Mouse (Mus musculus): ENCODE data around the gene Gm20747.
"Not testable (repeated sequence)": the region's sequence is repeated elsewhere in the genome, so short reads cannot be mapped to it uniquely, and the experiment has no call there.

Gm20747 gene

GRCm38 (mm10) chrY:53418191-53418590 lies at the start of gene Gm20747:
Gm20747 (minus strand) TSS chrY:53418291.
- DNase-seq (ENCODE audit: extremely low read depth, low read depth): not testable (repeated sequence)

Measured in MEL-GATA-1-ER (cell line).